Mouse (Mus musculus) ES-E14 (cell line): ENCODE results near the gene Stx1a. TPM values are rescaled to one million over a fixed set of nuclear protein-coding genes. Genes with fewer than 3 reads are reported as not detected.
"Not testable (repeated sequence)": the region's sequence is repeated elsewhere in the genome, so short reads cannot be mapped to it uniquely, and the experiment has no call there.

ENCODE experiments used
- DNase-seq: peaks from one replicate; pipeline ENCODE4 v3.0.0-alpha.2; 2013; ENCODE audit warnings: low read depth, low spot score
- H3K27ac ChIP-seq: 2 replicates; pipeline ENCODE4 v1.5.1; 2012; ENCODE audit warnings: low read depth, mild to moderate bottlenecking, low read length, moderate library complexity, mixed read lengths; ENCODE audit not compliant: poor library complexity, insufficient read depth, severe bottlenecking
- H3K36me3 ChIP-seq: 2 replicates; pipeline ENCODE4 v1.6.1; 2012; ENCODE audit warnings: mild to moderate bottlenecking, low read length, moderate library complexity, mixed read lengths; ENCODE audit not compliant: control insufficient read depth, poor library complexity, insufficient read depth, severe bottlenecking
- H3K4me1 ChIP-seq, 2 experiments: fragments of 150-350 bp in 1 of 2; sonication (generic) in 1 of 2; 2 replicates each; pipeline ENCODE4 v1.6.1; 2012; ENCODE audit warnings: low read length in 2 of 2, mild to moderate bottlenecking in 1 of 2, mixed read lengths in 1 of 2; ENCODE audit not compliant: control insufficient read depth in 2 of 2, insufficient read depth in 2 of 2, poor library complexity in 1 of 2
- H3K4me3 ChIP-seq, 2 experiments: fragments of 150-350 bp in 1 of 2; sonication (generic) in 1 of 2; 2 replicates each; pipeline ENCODE4 v1.5.1; 2012; ENCODE audit warnings: low read length in 2 of 2, low read depth in 1 of 2, mild to moderate bottlenecking in 1 of 2, mixed read lengths in 1 of 2; ENCODE audit not compliant: insufficient read depth in 1 of 2, poor library complexity in 1 of 2, severe bottlenecking in 1 of 2
- H3K9ac ChIP-seq: 2 replicates; pipeline ENCODE4 v1.6.1; 2012; ENCODE audit warnings: low read depth, mild to moderate bottlenecking, low read length, mixed read lengths; ENCODE audit not compliant: poor library complexity, insufficient read depth, severe bottlenecking
- H3K9me3 ChIP-seq: fragments of 150-350 bp; sonication (generic); 2 replicates; pipeline ENCODE4 v1.6.1; 2012; ENCODE audit warnings: low read depth, mild to moderate bottlenecking, low read length; ENCODE audit not compliant: control insufficient read depth, insufficient read depth
- CHD2 ChIP-seq: IDR thresholded peaks from 2 replicates; pipeline ENCODE4 v1.6.1; 2014; ENCODE audit warnings: mild to moderate bottlenecking, low read depth, low read length, inconsistent platforms
- HCFC1 ChIP-seq: IDR thresholded peaks from 2 replicates; pipeline ENCODE4 v1.6.1; 2012; ENCODE audit warnings: low read length, inconsistent platforms, borderline replicate concordance; ENCODE audit not compliant: insufficient read depth
- MAFK ChIP-seq: IDR thresholded peaks from 2 replicates; pipeline ENCODE4 v1.6.1; 2014; ENCODE audit warnings: mild to moderate bottlenecking, low read depth, low read length, inconsistent platforms; ENCODE audit not compliant: insufficient read depth
- ZC3H11A ChIP-seq: IDR thresholded peaks from 2 replicates; pipeline ENCODE4 v1.6.1; 2012; ENCODE audit warnings: low read depth, mild to moderate bottlenecking, inconsistent platforms, low read length, borderline replicate concordance
- ZNF384 ChIP-seq: IDR thresholded peaks from 2 replicates; pipeline ENCODE4 v1.6.1; 2012; ENCODE audit warnings: low read depth, low read length, inconsistent platforms
- in situ Hi-C, 2 experiments: fragments of 600-800 bp; cut with MboI; formaldehyde crosslinking; loops; one replicate each; pipeline ENCODE4 v1.15.1; 2025; ENCODE audit warnings: low sequenced_read_pairs in 2 of 2, inconsistent platforms in 1 of 2; ENCODE audit not compliant: unreplicated experiment in 2 of 2
- total RNA-seq: library from RNA; depleted of rRNA; stranded (reverse); fragments of 300-350 nt; gene quantifications from 2 replicates; pipeline ENCODE4 v1.2.3, GENCODE M21; 2012

Stx1a gene
- total RNA-seq, 1 experiment, result 9.5 TPM

- Histone ChIP-seq H3K9ac (no peak overlapping the region), H3K36me3 (peaks cover 4% of the 10 kb centered on the region), H3K4me3 (no peak overlapping the region), H3K27ac (no peak overlapping the region), H3K9me3 (no peaks in the 10 kb centered on the region), H3K4me1 (peaks cover 2 to 20% of the 10 kb centered on the region in 2 experiments; a peak in 2 of 4 replicates)
- TF ChIP-seq ZC3H11A, result no peak
- no peak for TF ChIP-seq ZNF384
- TF ChIP-seq MAFK, result no peak
- TF ChIP-seq HCFC1, result no peak
- TF ChIP-seq CHD2, result no peak
- DNase-seq, result no peak
- in situ Hi-C loops, result no loop called here
These were observed 17.5 kb downstream of the Stx1a start for GRCm38 (mm10) chr5:135040777-135041176.

GRCm38 (mm10) chr5:135042105-135042788 is 19.0 kb downstream of the Stx1a start:
- H3K4me1 ChIP-seq, result peaks cover 2 to 18% of the 10 kb centered on the region in 2 experiments; a peak in 1 of 4 replicates
- peaks cover 6% of the 10 kb centered on the region for H3K36me3 ChIP-seq
- in situ Hi-C loops, result no loop called here
- no peak overlapping the region for H3K27ac ChIP-seq
- TF ChIP-seq ZNF384 (no peak), HCFC1 (no peak), ZC3H11A (no peak), MAFK (no peak), CHD2 (no peak)
- peak; percentile 87 for DNase-seq
- peak overlapping the region; percentile 34; the same call in 1 of the 2 replicates for H3K9ac ChIP-seq
- peak overlapping the region; percentile 69 to 83 for H3K4me3 ChIP-seq
- H3K9me3 ChIP-seq, result no peaks in the 10 kb centered on the region

GRCm38 (mm10) chr5:135044575-135044974 is 21.3 kb downstream of the Stx1a start:
- no peaks in the 10 kb centered on the region for H3K9me3 ChIP-seq
- H3K9ac ChIP-seq, result no peak overlapping the region
- DNase-seq, result no peak
- in situ Hi-C loops, result no loop called here
- H3K27ac ChIP-seq, result no peak overlapping the region
- H3K4me1 ChIP-seq, result peaks cover 2 to 22% of the 10 kb centered on the region in 2 experiments; a peak in 2 of 4 replicates
- no peak overlapping the region for H3K4me3 ChIP-seq
- peaks cover 14% of the 10 kb centered on the region; the same call in 1 of the 2 replicates for H3K36me3 ChIP-seq
- TF ChIP-seq MAFK (no peak), ZC3H11A (no peak), ZNF384 (no peak), HCFC1 (no peak), CHD2 (no peak)

- Histone ChIP-seq H3K9me3 (no peaks in the 10 kb centered on the region), H3K4me1 (peaks cover 0 to 17% of the 10 kb centered on the region in 2 experiments; a peak in 2 of 4 replicates), H3K36me3 (peaks cover 18% of the 10 kb centered on the region), H3K27ac (no peak overlapping the region), H3K4me3 (no peak overlapping the region), H3K9ac (no peak overlapping the region)
- in situ Hi-C loops, result no loop called here
- TF ChIP-seq ZC3H11A (no peak), CHD2 (no peak)
- no peak for DNase-seq
These were observed 25.3 kb downstream of the Stx1a start for GRCm38 (mm10) chr5:135048539-135048938.

GRCm38 (mm10) chr5:135049268-135049667 is 26.0 kb downstream of the Stx1a start:
- H3K9me3 ChIP-seq, H3K27ac ChIP-seq, H3K9ac ChIP-seq, H3K4me3 ChIP-seq, DNase-seq, in situ Hi-C loops: not testable (repeated sequence)
- H3K4me1 ChIP-seq, result peaks cover 0 to 17% of the 10 kb centered on the region in 2 experiments; a peak in 2 of 4 replicates
- H3K36me3 ChIP-seq, result peaks cover 25% of the 10 kb centered on the region
